Mouse (Mus musculus) mature B cell (primary cell): ENCODE measurements around the gene Dirc2.

Source experiments
- in situ Hi-C: fragments of 300-500 bp; cut with MboI; formaldehyde crosslinking; loops from 2 replicates; pipeline ENCODE4 v1.14.3; 2019

Dirc2 gene

DNA sequence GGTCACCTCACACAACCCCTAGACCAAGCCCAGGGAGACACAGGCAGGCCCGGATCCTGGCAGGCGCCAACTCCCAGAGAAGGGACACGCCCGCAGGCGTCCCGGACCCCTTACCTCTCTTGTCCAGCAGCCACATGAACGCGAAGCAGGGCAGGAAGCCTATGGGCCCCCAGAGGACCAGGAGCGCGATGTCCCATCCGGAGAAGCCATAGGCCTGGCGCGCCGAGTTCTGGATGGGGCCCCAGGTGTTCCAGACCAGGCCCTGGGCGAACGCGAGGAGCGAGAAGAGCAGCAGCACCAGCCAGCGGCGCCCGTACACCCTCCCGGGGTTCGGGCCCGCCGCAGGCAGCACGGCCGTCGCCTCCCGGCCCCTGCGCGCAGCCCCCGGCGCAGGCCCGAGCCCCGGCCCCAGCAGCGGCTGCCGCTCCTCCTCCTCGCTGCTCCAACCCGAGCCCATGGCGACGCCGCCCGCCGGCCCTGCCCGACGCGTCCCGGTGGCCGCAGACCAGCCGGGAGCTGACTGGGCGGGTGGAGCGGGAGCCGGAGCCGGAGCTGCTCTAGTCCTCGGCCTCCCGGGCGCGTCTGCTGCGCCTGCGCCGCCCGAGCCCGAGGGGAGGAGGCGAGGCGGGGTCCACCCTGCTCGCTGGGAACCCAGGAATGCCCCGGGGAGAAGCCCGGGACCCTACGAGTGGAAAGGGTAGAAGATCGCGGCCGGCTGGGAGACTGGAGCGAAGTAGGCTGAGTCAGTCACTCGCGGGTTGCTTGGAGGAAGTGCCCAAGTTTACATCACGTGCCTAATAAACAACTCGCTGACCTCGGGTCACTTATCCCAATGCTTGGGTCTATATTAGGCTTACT lies at the start of gene Dirc2:
Gene Dirc2 (minus strand): TSS at position 572 of the 858 bp plus-strand sequence.
- in situ Hi-C loops = no loop called here

DNA sequence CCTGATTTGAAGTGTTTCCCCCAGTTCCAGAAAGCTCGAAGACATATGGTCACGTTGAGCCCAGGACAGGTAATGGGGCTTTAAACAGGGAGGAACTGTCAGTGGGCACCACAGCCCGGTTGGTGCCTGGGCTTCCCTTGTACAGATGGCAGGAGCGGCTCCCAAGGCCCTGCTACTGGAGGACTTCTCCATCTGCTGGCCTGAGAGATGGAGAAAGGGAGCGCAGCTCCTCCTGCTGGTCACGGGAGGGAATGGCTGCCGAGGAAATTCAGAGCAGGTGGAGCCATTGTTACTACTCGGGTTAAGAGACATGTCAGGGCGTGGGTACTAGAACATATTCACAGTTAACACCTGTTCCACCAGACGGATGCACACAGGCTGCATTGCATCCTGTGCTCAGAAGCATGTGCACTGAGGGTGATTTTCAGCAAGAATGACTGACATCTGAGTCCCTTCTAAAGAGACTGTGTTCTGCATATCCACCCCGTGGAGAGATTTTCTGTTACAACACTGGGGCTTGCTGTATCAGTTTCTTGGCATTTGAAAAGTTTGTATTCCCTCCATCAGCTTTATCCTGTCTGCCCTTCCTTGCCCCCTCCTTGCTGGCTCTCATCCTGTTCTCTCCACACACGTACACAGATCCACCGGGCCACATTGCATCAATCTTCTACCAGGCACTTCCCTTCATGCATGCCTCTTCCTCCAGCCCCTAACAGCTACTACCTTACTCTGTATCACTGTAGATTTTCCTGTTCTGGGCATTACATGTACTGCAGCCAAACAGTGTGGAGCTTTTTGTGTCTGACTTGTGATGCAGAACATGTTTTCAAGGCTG lies 48.3 kb upstream of the Dirc2 start:
- in situ Hi-C loops = loop anchor here (5.0 kb wide), 1 partner anchor 85 kb away; no protein-coding TSS in a partner anchor

DNA sequence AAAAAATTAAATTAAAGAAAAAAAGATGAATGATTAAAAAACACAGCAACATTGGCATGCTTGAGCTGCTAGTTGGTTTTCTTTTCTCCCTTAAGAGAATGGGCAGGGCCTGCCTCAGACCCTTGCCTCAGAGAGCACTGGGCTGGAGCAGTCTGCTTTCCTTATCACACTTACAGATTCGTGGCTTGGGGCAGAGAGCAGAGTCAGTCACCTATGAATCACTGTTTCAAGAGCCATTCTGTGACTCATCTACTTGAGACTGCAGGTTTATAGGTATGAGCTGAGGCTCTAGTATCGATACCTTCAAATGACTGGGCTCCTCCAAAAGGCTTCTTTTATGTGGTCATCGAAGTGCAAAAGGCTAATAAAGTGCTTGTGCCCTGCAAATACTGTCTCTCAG lies 44.0 kb upstream of the Dirc2 start:
- in situ Hi-C loops = no loop called here

DNA sequence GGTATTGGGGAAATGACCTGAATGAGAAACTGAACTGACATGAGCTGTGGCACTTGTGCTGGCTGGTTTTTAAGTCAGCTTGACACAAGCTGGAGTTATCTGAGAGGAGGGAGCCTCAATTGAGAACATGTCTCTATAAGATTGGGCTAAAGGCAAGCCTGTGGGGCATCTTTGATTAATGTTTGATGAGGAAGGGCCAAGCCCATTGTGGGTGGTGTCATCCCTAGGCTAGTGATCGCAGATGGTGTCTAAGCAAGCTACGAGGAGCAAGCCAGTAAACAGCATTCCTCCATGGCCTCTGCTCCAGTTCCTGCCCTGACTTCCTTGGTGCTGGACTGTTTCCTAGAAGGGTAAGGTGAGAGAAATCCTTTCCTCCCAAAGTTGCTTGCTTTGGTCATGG lies 39.7 kb upstream of the Dirc2 start:
- in situ Hi-C loops = no loop called here

DNA sequence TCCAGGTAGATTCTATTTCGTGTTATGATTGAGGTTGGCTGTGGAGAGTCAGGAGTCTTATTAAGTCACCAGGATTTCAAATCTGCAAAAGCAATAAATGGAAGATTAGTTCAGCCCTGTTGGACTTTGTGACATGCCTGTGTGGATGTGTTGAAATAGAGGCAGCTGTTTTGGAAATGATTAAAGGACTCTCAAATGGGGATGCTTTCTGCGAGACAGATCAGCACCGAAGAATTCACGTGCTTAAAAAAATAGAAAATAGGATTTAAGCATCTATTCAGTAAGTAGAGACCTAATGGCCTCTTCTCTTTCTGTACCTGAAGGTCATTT lies 38.5 kb upstream of the Dirc2 start:
- in situ Hi-C loops = no loop called here

DNA sequence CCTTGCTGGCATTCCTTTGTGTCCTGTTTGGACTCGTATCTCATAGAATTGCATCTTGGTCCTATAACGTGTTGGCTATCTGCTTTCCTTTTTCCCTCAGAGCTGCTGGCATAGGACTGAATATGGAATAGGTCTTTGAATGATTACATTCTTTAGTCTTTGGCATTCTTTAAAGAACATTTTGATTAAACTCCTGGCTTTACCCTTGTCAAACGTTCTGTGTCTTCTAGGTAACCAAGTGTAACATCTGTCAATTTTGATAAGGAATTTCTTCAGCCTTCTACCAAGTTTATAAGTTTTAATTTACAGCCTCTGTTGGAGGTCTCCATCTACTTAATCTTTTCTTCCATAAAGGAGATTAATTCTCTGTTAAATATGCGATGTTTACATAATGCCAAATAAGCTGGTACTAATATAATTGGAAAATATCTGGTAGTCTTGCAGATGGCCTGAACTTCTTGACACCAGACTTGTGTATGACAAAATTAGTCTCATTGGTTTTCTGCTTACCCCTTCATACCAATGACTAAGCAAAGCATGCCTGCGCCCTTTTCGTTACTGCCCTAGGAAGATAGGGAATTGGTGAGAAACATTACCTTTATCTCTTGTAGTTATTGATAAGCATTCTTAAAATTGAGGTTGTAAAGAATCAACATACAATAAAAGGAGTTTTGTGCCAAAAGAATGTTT lies 38.0 kb upstream of the Dirc2 start:
- in situ Hi-C loops = no loop called here

DNA sequence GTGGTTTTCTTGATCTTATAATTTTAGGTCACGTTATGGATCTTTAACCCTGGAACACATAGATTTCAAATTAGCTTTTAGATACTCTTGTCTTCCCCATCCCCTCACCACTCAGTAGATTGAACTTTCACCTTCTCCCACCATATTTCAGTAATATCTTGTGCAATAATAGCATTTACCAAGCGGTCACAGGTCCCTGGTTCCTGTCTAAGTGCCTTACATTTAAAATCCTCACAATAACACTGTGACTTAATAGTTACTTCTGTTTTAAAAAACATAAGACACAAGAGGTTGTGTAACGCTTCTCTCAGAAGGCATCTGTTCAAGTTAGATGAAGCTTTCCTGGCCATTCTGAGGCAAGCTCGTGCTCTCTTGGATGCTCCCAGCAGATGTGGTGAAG lies 34.6 kb upstream of the Dirc2 start:
- in situ Hi-C loops = no loop called here

DNA sequence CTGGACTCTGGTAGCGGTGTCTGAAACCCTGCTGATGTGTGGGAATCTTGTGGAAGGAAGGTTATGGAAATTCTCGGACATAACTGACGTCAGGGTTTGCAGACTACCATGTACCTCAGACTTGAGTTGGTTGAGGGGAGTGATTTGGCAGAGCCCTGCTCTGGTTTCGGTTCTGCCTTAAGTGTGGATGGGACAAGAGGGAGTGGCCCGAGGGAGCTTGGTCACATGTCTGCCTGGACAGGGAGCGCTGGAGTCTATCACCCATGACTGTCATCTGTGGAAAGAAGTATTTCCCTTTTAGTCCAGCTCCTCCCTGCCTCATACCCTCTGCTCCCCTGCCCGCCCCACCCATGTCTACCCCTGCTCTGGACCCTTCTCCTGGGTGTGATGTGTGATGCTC lies 33.0 kb upstream of the Dirc2 start:
- in situ Hi-C loops = no loop called here

DNA sequence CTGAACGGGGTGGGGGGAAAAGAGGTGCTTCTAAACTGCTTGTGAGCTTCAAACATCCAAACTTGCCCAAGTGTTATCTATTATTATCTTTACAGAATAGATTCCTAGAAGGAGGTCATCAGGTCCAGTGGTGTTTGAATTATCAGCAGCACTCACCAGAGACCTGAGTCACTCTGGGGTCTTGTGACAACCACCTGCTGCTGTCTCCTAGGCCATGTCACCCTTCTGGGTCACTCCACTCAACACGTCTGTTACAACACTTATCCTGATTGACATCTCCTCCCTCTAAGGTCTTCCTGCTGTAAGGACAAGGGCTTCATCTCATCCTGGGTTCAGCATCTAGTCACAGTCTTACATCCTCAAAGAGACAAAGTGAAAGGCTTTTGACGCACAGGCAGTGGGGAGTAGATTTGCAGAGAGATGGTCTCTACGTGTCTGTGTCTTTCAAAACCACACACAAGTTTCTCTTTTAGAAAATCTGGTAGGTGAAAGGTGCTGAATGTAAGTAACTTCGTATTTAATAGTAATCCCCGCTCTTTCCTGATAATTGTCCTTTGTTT lies 22.9 kb upstream of the Dirc2 start:
- in situ Hi-C loops = no loop called here

DNA sequence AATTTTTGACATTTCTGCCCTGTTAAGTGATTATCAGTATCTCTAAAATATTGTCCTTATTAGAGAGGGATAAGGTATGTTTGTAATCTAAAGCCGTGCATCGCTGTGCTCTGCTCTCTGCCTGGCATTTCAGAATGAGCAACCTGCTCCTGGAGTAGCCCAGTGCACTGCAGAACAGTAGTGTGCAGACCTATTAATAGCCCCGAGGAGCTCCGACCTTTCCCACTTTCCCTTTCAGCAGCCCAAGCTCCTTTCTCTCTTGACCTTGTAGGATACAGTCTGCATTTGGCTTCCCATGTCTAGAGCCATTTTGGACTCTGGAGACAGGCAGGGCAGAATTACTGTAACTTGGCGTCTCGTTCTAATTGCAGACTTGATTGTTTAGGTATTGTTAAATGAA lies 19.2 kb upstream of the Dirc2 start:
- in situ Hi-C loops = no loop called here

DNA sequence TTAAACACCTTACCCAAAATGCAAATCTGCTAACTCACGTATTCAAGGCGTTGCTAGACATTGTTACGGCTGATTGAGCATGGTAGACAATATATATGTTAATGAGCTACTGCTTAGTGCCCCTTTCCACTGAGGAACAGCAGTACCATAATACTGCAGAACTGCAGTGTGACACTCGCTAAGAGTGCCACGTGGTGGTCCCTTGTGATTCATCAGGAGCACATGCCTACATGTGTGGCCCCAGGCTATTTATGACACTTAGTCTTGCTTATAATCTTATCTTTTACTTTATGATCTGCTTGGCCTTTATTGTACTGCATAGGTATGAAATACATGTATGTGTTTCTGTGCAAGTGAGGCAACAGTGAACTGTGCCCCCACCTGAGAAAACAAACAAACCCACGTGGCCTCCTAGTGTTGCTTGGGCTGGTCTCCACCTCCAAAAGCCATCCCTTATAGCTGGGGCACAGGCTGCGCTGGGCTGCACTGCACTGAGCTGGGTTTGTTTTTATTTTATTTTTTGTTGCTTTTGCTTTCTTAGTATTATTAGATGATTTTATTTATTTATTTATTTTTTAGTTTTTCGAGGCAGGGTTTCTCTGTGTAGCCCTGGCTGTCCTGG lies 18.5 kb upstream of the Dirc2 start:
- in situ Hi-C loops = no loop called here

DNA sequence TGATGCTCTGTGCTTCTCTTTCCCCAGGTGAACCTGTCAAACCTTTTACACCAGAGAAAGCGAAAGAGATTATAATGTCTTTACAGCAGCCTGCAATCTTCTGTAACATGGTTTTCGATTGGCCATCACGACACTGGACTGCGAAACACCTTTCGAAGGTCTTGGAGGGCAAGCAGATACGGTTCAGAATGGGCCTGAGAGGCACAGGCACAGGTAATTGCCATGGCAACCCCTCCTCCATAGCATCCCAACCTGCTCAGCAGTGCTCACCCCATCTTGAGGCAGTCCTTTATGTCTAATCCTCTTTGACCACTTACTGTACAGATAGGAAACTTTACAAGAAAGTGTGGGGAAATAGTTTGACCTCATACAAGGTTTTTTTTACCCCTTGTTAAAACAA lies 18.0 kb upstream of the Dirc2 start:
- in situ Hi-C loops = no loop called here

DNA sequence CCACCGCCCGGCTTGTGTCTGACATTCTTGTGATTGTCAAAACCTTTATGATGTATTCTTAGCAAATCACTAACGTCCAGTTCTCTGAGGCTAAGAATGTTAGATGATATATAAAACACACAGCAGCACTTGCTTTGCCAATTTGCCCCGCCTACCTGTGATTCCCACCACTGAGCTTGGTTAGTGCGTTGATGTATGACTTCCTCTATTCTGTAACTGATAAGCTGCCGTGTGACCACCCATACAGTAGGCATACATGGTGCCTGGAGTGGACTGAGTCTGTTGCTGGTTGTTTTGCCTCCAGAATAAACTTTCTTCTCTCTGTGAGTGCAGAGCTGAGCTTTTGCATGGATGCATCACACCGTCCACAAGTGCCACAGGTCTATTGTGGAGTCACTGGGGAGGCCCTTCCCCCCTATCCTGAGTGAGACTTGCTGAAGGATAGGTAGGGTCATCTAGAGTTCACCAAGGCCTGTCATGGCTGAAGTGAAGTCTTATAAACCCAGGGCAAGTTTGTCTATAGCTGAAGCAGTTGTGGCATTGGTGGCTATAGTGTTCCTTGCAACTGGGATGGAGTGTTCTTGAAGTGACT lies 15.1 kb upstream of the Dirc2 start:
- in situ Hi-C loops = no loop called here

DNA sequence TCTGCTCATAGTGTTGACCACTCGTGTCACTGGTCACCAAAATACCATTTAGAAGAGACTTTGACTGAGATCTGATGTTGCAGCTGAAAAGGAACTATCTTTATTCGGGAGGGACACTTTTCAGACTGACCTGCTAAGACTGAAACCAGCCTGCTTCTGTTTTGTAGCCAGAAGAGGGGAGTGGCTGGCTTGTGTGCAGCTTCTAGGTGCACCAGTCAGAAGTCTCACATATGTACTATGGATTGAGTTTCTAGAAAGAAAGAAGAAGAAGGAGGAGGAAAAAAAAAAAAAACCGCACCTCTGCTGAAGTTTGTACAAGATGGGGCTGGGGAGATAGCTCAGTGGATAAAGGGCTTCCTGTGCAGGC lies 14.0 kb upstream of the Dirc2 start:
- in situ Hi-C loops = no loop called here

DNA sequence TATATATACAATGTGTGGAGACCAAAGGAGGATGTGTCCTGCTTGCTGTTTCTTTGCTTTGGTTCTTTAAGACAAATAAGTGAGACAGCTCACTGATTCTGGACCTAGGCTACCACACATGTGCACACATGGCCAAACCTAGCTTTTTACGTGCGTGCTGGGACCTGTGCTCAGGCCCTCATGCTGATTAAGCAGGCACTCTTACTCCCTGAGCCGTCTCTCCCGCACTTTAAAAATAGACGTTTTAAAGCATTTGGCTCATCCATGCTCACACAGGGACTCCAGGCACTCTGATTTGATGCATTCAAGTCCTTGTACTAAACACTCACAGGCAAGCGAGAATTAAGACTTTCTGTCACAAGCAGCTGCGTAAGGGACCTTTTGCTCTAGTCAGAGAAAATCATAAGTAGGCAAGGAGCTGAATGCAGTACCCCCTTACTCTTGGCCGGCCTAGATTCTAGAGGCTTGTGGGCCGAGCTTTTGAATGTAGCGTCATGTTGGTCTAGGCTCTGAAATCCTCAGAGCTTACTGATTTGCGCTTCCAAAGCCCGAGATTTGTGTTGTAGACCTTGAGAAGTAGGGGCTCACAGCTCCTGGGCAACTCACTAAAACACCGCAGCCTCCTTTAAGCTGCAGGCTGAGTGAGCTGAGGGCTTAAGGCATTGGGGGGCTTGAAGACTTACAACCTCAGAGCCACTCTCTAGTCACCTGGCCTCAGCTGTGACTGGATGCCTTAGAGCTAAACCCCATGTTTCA lies 13.5 kb upstream of the Dirc2 start:
- in situ Hi-C loops = no loop called here

DNA sequence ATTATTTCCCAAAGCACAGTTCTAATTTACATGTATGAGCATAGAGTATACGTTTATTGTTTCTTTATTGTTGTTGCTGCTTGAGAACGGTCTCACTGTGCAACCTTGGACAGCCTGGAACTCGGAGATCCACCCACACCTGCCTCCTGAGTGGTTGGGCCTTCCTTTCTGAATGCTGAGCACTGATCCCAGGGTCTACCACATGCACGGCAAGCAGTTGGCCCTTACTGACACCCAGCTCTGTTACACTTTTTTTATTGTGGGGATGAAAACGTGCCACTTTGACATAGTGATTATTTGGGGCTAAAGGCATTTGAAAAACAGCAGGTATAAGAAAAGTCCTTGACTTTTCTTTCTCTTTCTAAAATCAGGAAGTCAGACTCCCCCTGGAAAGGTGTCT lies 12.5 kb upstream of the Dirc2 start:
- in situ Hi-C loops = no loop called here

DNA sequence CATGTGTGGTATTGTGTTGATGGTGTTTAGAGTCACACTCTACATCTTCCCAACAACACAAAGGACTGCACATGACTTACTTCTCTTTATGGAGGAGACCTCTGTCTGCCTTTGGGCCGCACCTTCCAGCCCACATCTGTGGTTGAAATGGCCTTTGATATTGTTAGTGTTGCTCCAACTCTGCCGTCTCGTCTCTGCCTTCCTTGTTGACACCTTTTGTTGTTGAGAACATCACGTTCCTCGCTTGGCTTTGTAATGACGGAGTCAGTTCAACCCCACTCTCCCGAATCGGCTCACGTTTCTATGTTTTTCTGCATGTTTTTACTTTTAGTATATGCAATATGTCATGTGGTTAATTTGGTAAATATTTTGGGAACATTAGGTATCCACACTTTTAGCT lies 11.9 kb upstream of the Dirc2 start:
- in situ Hi-C loops = no loop called here

DNA sequence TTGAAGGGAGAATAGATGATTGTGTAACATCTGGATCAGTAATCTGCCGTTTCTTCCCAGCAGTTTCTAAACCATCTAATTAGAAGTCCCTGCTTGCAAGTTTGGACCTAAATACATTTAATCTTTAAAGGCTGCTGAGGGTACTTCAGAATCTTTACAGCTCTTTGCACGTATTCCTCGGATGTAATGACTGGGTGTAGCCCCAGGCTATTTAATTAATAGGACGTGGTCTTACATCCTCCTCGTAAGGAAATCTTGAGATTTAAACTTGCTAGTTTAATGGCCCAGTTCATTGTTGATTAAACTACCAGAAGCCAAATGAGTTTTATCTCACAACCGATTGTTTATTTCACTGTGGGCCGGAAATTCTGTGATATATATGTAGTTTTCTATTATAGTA lies 10.5 kb upstream of the Dirc2 start:
- in situ Hi-C loops = no loop called here

DNA sequence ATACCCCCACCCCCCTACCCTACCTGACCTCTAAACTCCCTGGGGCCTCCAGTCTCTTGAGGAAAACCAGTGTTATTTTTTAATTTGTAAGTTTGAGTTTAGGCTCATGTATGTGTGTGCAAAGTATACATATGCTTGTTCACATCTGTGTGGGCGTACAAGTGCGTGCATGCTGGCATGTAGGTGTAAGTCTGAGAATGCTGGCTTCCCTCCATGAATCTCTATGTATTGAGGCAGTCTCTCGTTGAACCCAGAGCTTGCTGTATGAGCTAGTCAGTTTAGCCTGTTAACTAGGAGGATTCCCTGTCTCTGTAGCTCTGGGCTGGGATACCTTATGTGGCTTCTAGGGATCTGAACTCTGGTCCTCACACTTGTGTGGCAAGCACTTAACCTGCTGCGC lies 8.6 kb upstream of the Dirc2 start:
- in situ Hi-C loops = no loop called here

DNA sequence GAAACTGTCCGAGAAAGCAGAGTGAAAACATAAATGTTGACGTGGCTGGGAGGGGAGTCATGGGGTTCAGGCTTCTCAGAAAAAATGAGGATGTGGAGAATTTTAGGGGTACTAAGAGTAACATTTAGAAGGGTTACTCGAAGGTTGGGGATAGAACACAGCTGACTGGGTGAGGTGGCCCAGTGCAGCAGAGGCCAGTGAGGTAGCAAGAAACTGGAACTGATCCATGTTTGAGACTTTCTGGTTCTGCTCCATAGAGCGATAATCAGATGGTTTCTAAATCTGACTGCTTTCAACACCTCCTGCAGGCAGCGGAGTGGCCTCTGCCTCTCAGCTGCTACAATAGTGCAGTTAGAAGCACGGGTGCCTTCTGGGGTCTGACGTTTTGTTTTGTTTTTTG lies 7.6 kb upstream of the Dirc2 start:
- in situ Hi-C loops = no loop called here

DNA sequence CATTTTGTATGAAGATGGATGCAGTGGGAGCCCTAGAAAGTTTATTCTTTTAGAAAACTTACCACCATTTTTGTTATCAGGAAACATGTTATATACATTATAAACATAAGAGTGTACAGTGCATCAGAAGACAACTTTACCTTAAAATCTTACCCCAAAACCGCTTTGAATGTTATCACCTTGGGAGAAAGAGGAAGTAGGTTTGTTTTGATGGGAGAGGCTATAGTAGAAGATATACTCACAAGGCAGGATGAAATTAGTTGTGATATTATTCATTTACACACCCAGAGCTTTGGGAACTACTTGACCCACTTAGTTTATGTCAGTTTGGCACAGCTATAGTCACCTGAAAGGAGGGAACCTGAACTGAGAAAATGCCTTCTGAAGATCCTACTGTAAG lies 6.7 kb upstream of the Dirc2 start:
- in situ Hi-C loops = no loop called here
